Mouse (Mus musculus) lung, adult 2 months (tissue): ENCODE data around the gene Scd3.

Experiments used
- CTCF ChIP-seq: fragments of 200-500 bp; IDR thresholded peaks from 2 replicates; pipeline ENCODE4 v1.5.1; 2011; ENCODE audit warnings: mild to moderate bottlenecking, low read length, control low read depth; ENCODE audit not compliant: insufficient read depth
- POLR2A ChIP-seq: fragments of 200-500 bp; IDR thresholded peaks from 2 replicates; pipeline ENCODE4 v1.6.1; 2011; ENCODE audit warnings: low read depth, mild to moderate bottlenecking, control low read depth, low read length, borderline replicate concordance; ENCODE audit errors: extremely low read depth

GRCm38 (mm10) chr19:44189056-44189455 lies 14.0 kb upstream of the Scd3 start:
- TF ChIP-seq POLR2A, result no peak
- no peak for TF ChIP-seq CTCF
